Mouse (Mus musculus) frontal cortex, postnatal 10 days (tissue): ENCODE results near the gene Rab30.

Experiments used
- DNase-seq, 2 experiments: peaks; one replicate each; pipeline ENCODE4 v3.0.0; 2022; ENCODE audit warnings: low spot score in 2 of 2, mixed read lengths in 1 of 2

The Rab30 gene

DNA sequence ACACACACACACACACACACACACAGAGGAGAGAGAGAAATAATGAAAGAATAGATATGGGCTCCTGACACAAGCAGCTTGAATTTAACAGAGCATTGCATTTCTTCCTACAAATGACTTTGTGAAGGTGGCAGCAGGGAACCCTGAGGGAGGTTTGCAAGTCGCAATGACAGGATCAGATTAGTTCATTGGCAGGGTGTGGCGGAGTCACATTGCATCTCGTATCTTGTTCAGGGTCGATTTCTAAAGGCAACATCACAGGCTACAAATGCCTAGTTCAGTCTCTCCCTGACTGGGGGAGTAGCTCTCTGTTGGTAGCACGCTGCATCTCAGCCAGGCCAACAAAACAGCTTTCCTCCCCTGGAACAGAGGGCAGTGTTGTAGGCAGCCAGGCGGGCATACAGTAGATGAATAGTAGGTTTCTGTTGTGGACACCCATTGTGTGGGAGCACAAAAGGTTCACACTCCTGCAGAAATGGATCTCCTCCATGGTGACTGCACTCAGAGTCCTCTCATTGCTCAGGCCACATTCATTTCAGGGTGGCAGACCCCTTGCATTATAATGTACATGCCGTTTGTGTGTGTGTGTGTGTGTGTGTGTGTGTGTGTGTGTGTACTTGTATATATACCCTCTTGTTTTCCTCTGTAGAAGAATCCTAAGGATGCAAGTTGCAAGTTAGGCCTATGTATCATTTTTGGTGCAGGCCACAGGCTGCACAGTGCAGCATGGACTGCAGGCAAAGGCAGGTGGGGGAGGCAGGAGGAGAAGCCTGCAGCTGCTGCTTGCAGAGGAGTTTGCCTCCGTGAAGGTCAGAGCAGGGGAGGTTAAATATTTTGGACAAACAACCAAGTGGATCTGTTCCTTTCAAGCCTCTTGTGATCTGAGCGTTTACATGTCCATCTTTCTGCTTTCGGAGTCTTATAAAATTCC, 58.5 kb downstream of the Rab30 start:
- no peak for DNase-seq

GRCm38 (mm10) chr7:92802158-92802557, 60.8 kb downstream of the Rab30 start:
- no peak for DNase-seq

DNA sequence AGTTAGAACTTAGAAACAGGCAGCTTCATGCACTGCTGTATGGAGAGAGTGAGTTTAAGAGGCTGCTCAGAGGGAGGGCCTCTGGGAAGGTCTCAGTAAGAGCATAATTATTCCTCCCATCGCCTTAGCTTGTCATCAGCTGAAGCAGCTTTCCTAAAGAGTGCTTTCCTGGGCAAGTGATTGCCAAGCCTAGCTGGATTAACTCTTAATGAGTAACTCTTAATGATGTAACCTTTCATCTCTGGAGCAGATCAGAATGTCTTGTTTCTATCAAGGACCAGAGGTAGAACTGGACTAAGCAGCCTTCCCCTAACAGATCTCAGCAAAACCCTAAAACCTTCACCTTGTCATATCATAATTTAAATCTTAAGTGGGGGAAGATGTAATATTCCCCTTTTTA, 61.8 kb downstream of the Rab30 start:
- no peak for DNase-seq

DNA sequence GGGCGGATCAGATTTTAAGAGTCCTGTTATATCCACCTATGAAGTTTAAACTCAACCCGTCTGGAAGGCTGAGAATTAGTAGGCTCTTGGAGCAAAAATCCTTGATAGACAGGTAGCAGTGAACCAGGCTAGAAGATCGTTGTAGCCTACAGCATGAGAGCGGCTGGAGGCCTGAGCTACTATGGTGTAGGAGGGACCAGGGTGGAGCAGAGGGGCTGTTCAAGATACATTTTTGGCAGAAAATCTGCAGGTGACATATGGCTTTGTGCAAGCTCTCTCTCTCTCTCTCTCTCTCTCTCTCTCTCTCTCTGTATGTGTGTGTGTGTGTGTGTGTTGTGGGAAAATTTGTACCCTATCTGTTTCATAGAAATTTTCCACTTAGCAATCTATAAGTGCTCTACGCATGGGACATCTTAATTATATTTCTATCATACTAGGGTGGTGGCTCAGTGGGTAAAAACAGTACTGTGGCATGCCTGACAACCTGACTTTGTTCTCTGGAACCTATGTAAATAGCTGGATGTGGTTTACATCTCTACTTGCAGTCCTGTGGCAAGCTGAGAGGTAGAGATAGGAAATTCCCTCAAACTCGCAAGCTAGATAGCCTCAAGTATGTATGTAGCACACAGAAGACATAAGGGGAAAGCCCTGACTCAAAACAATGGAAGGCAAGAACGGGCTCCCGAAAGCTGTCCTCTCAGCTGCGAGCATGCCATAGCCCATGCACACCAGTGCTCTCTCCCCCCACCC, 63.7 kb downstream of the Rab30 start:
- DNase-seq: no peak

DNA sequence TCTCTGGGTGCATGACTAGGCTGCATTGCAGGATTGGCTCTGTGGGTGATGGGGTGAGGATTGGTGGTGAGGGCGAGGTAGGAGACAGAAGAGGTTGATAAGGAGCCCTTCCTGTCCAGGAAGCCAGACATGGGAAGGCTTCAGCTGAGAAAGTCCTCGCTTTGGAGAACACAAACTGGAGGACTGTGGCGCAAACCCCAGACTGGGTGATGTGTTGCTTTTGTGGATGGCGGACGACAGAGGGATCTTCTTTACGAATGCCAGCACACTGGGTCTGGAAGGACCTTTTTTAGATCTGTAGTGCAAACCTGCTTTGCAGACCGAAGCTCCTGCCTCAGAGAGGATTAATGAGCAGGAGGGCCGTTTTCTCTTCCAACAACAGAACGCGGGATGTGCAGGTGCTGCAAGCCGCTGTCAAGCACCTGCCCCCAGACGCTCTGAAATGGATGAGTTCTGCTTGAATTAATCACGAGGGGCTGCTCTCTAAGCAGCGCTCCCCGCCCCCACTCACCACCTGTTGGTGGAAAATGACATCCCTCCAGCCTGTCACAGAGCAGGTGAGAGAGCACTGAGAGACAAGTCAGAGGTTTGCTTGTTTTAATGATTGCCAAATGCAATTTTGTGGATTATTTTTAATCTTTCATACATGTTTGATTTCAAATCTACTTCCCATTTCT, 65.2 kb downstream of the Rab30 start:
- peak in 1 of 2 experiments; percentile 25 for DNase-seq

- DNase-seq: no peak
These were observed 66.1 kb downstream of the Rab30 start for GRCm38 (mm10) chr7:92807482-92807881.

DNA sequence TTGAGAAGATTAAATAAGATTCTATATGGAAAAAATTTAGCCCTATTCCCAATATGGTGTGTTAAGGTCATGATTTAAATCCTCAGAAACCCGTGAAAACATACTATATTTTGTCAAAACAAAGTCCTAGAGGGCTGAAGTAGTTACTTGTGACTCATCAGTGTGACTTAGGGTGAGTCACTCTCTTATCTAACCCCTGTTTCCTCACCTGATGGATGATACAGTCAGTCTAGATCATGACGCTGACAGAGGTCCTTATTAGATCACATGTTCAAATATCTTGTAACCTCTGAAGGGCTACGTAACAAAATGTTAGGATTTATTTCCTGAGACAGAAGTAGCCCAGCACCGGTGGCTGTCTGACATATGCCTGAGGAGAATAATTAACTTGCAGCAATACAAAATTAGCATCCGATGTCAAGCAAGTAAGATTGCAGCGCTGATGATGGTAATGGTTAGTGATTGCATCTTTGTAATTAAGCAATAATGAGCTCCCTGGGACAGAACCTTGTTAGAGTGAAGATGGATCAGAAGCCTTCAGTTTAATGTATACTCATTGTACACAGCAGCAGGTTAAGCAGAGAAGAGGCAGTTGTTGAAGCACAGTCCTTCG, 70.4 kb downstream of the Rab30 start:
- no peak for DNase-seq

DNA sequence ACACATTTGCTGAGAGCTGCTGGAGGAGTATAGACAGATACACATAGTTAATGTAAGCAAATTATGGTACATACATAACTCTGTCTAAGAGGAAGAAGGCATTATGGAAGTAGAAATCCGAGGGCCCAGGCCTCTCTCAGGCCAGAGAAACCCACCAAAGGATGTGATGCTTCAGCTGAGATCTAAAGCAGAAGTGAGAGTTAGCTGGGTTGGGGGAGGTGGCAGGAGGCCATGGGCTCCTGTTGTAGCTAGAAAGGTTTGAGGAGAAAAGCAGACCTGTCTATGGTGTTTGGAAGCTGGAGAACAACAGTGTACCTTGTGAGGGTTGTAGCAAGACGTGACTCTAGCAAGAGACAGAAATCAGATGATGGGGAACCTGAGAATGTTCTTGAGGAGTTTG, 75.8 kb downstream of the Rab30 start:
- DNase-seq: no peak

GRCm38 (mm10) chr7:92817886-92818285, 76.5 kb downstream of the Rab30 start:
- DNase-seq: no peak

- no peak for DNase-seq
These were observed 78.3 kb downstream of the Rab30 start for GRCm38 (mm10) chr7:92819656-92820055.

DNA sequence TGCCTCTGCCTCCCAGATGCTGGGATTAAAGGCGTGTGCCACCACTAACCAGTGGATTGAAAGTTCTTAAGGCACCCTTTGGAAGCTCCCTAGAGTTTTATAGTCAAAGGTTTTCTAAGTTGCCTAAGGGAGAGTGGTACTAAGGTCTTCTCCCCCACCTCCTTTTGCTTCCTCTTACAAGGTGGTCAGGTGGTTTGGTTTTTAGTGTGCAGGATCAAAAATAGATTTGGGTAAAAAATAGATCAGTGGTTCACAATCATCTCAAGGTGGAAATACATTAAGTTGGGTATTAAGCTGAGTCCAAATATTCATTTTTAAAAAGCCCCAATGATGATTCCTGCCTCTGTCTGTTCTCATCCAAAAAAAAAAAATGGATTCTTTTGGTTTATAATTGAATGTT, 79.0 kb downstream of the Rab30 start:
- no peak for DNase-seq

GRCm38 (mm10) chr7:92820941-92821465, 79.6 kb downstream of the Rab30 start:
- DNase-seq: no peak

DNA sequence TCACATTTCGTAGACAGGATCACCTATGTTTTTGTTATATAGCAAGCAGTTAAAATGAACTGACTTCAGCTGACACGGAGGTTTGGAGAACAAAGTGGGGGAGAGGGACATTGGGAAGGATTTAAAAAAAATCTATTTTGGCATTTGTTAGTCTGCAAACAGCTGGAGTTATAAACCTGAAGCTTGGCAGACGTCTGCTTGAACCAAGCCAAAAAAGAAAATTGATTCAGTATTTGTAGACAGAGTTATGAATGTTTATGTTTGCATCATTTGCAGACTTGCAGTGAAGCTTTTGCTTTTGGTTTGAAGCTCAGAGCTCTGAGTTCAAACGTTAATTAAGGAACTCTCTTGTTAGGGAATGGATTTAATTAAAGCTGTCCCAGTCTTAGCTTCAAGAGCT, 80.5 kb downstream of the Rab30 start:
- no peak for DNase-seq

- no peak for DNase-seq
These were observed 81.2 kb downstream of the Rab30 start for GRCm38 (mm10) chr7:92822409-92823101.

GRCm38 (mm10) chr7:92826248-92826647, 84.8 kb downstream of the Rab30 start:
- no peak for DNase-seq

DNA sequence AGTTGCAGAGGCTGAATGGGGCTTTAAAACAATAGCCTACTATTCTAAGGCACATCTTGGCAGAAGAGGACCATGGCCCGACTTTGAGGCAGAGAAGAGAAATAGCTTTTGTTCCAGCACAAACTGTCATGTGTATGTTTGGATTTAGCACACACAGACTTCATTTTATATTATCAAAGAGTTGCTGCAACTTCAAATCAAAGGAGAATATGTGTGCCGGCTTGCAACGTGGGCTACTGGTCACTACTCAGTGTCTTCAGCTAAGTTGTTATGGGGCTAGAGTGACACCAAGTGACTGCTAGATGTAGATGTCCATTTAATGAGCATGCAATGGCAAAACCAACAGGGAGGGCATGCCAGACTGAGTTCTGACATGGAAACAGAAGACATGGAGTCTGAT, 86.6 kb downstream of the Rab30 start:
- no peak for DNase-seq

DNA sequence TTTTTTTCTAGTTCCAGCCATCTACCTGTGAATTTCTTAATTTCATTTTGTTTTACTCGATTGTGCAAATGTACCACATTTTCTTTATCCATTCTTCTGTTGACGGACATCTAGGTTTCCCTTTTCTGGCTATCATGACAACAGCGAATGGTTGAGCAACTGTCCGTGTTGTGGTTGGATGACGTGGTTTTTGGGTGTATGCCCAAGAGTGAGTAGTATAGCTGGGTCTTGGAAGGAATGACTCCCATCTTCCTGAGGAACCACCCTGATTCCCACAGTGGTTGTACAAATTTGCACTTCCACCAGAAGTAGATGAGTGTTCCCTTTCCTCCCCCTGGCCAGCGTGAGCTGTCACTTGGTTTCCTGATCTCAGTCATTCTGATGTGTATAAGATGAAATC, 91.0 kb downstream of the Rab30 start:
- no peak for DNase-seq

DNA sequence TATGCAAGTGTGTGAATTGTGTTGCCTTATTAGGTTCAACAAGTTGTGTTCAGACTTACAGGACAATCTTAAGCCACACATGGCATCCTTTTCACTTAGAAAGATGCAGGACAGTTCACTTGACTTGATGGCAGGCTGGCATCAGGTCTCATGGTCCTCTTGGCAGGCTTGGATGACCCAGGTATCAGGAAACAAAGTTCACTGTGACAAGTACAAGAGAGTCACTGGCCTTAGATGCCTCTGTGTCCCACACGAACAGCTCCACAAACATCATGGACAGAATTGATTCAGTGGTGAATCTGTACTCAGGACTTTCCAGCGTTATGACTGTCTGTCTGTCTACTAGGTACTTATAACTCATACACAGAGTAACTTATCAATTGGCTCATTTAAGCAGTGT, 93.0 kb downstream of the Rab30 start:
- no peak for DNase-seq

- no peak for DNase-seq
These were observed 95.0 kb downstream of the Rab30 start for GRCm38 (mm10) chr7:92836447-92836846.

- DNase-seq: no peak
These were observed 95.8 kb downstream of the Rab30 start for GRCm38 (mm10) chr7:92837226-92837625.

GRCm38 (mm10) chr7:92837907-92838306, 96.5 kb downstream of the Rab30 start:
- DNase-seq: no peak
